Mouse (Mus musculus) heart, embryonic 10.5 days (tissue): Measurements from ENCODE around the gene Clic4. TPM values are rescaled to one million over a fixed set of nuclear protein-coding genes. Genes with fewer than 3 reads are reported as not detected.
A peak's percentile ranks its signal among the peaks of the same experiment; 100 is the strongest.

Source experiments
- DNase-seq: peaks from one replicate; pipeline ENCODE4 v3.0.0-alpha.2; 2017; ENCODE audit warnings: low spot score
- H3K27ac ChIP-seq: fragments of 300-500 bp; sonication (generic); 2 replicates; pipeline ENCODE4 v1.5.1; 2016; ENCODE audit warnings: mild to moderate bottlenecking
- H3K27me3 ChIP-seq: fragments of 300-500 bp; sonication (generic); 2 replicates; pipeline ENCODE4 v1.6.1; 2016; ENCODE audit warnings: mild to moderate bottlenecking; ENCODE audit not compliant: poor library complexity, insufficient read depth, severe bottlenecking
- H3K36me3 ChIP-seq: fragments of 300-500 bp; sonication (generic); 2 replicates; pipeline ENCODE4 v1.6.1; 2016; ENCODE audit warnings: mild to moderate bottlenecking, moderate library complexity
- H3K4me1 ChIP-seq: fragments of 300-500 bp; sonication (generic); 2 replicates; pipeline ENCODE4 v1.6.1; 2016; ENCODE audit warnings: mild to moderate bottlenecking
- H3K4me3 ChIP-seq: fragments of 300-500 bp; sonication (generic); 2 replicates; pipeline ENCODE4 v1.5.1; 2016; ENCODE audit warnings: mild to moderate bottlenecking, moderate library complexity
- H3K9me3 ChIP-seq: fragments of 300-500 bp; sonication (generic); 2 replicates; pipeline ENCODE4 v1.6.1; 2016; ENCODE audit warnings: mild to moderate bottlenecking, moderate library complexity
- WGBS: fragments of 180-500 bp; shearing (Covaris S2); methylation state at CpG from one replicate; pipeline ENCODE4 v1.1.7; 2016; 5-methylcytosine and 5-hydroxymethylcytosine counted together
- polyA plus RNA-seq: library from polyadenylated mRNA; unstranded; fragments of >200 nt; fragmentation: Nextera tagmentation; extraction: Ambion mirVana; gene quantifications from 2 replicates; pipeline ENCODE4 v1.2.1, GENCODE M21; 2016

The Clic4 gene
- polyA plus RNA-seq: 263 and 343 TPM in 2 replicates

- Histone ChIP-seq H3K36me3 (peaks cover 17% of the 10 kb centered on the region), H3K27me3 (no peaks in the 10 kb centered on the region), H3K4me1 (peaks cover 54% of the 10 kb centered on the region), H3K9me3 (no peaks in the 10 kb centered on the region), H3K27ac (peak within 1 kb of the TSS; percentile 99), H3K4me3 (peak within 1 kb of the TSS; percentile 96)
- WGBS: under 1% methylated on average over 64 of the region's 64 CpGs
- peak; percentile 100 for DNase-seq
Measured at GRCm38 (mm10) chr4:135272640-135273306, at the start of gene Clic4. TSS of gene Clic4 (minus strand) at chr4:135272814.

- Histone ChIP-seq H3K27me3 (no peaks in the 10 kb centered on the region), H3K36me3 (peaks cover 83% of the 10 kb centered on the region), H3K4me1 (peaks cover 21% of the 10 kb centered on the region), H3K9me3 (no peaks in the 10 kb centered on the region), H3K27ac (no peak overlapping the region), H3K4me3 (no peak overlapping the region)
- WGBS: 15% methylated on average over 2 of the region's 2 CpGs
- DNase-seq: peak; percentile 87
Measured at GRCm38 (mm10) chr4:135317966-135318365, 45.4 kb upstream of the Clic4 start.

GRCm38 (mm10) chr4:135317539-135317938 is 44.9 kb upstream of the Clic4 start:
- peaks cover 25% of the 10 kb centered on the region for H3K4me1 ChIP-seq
- H3K9me3 ChIP-seq: no peaks in the 10 kb centered on the region
- no peak for DNase-seq
- H3K27me3 ChIP-seq: no peaks in the 10 kb centered on the region
- 96% methylated on average over 4 of the region's 4 CpGs for WGBS
- H3K36me3 ChIP-seq: peaks cover 79% of the 10 kb centered on the region
- H3K4me3 ChIP-seq: no peak overlapping the region
- H3K27ac ChIP-seq: no peak overlapping the region

GRCm38 (mm10) chr4:135315287-135315686 is 42.7 kb upstream of the Clic4 start:
- 96% methylated on average over 9 of the region's 9 CpGs for WGBS
- no peak for DNase-seq

GRCm38 (mm10) chr4:135314419-135314832 is 41.8 kb upstream of the Clic4 start:
- Histone ChIP-seq H3K27me3 (no peaks in the 10 kb centered on the region), H3K4me1 (peaks cover 43% of the 10 kb centered on the region), H3K27ac (peak overlapping the region; percentile 91), H3K4me3 (peak overlapping the region; percentile 39), H3K9me3 (no peaks in the 10 kb centered on the region), H3K36me3 (peaks cover 48% of the 10 kb centered on the region)
- 31% methylated on average over 11 of the region's 11 CpGs for WGBS
- no peak for DNase-seq

More at GRCm38 (mm10) chr4:135315287-135315686, 42.7 kb upstream of the Clic4 start:
- H3K4me3 ChIP-seq: no peak overlapping the region
- no peak overlapping the region for H3K27ac ChIP-seq
- H3K9me3 ChIP-seq: no peaks in the 10 kb centered on the region
- H3K36me3 ChIP-seq: peaks cover 56% of the 10 kb centered on the region
- H3K27me3 ChIP-seq: no peaks in the 10 kb centered on the region
- H3K4me1 ChIP-seq: peaks cover 35% of the 10 kb centered on the region

- no peaks in the 10 kb centered on the region for H3K9me3 ChIP-seq
- 50% methylated on average over 9 of the region's 9 CpGs for WGBS
- peaks cover 41% of the 10 kb centered on the region for H3K36me3 ChIP-seq
- H3K27me3 ChIP-seq: no peaks in the 10 kb centered on the region
- peak overlapping the region; percentile 91 for H3K27ac ChIP-seq
- peaks cover 49% of the 10 kb centered on the region for H3K4me1 ChIP-seq
- no peak for DNase-seq
- H3K4me3 ChIP-seq: peak overlapping the region; percentile 39
Measured at GRCm38 (mm10) chr4:135313761-135314241, 41.2 kb upstream of the Clic4 start.

GRCm38 (mm10) chr4:135313111-135313691 is 40.6 kb upstream of the Clic4 start:
- Histone ChIP-seq H3K9me3 (no peaks in the 10 kb centered on the region), H3K4me1 (peaks cover 55% of the 10 kb centered on the region), H3K27ac (peak overlapping the region; percentile 91), H3K36me3 (peaks cover 36% of the 10 kb centered on the region), H3K4me3 (peak overlapping the region; percentile 39), H3K27me3 (no peaks in the 10 kb centered on the region)
- WGBS: 21% methylated on average over 17 of the region's 17 CpGs
- DNase-seq: peak; percentile 93

- H3K27ac ChIP-seq: peak overlapping the region; percentile 91
- no peak for DNase-seq
- WGBS: 21% methylated on average over 4 of the region's 4 CpGs
- peak overlapping the region; percentile 39 for H3K4me3 ChIP-seq
- no peaks in the 10 kb centered on the region for H3K9me3 ChIP-seq
- no peaks in the 10 kb centered on the region for H3K27me3 ChIP-seq
- peaks cover 35% of the 10 kb centered on the region for H3K36me3 ChIP-seq
- peaks cover 60% of the 10 kb centered on the region for H3K4me1 ChIP-seq
Measured at GRCm38 (mm10) chr4:135312706-135313105, 40.1 kb upstream of the Clic4 start.

GRCm38 (mm10) chr4:135310371-135310770 is 37.8 kb upstream of the Clic4 start:
- Histone ChIP-seq H3K4me3 (no peak overlapping the region), H3K27me3 (no peaks in the 10 kb centered on the region), H3K9me3 (no peaks in the 10 kb centered on the region), H3K4me1 (peaks cover 82% of the 10 kb centered on the region), H3K36me3 (peaks cover 12% of the 10 kb centered on the region), H3K27ac (peak overlapping the region; percentile 87; the same call in 1 of the 2 replicates)
- WGBS: 86% methylated on average over 8 of the region's 8 CpGs
- no peak for DNase-seq

GRCm38 (mm10) chr4:135309726-135310125 is 37.1 kb upstream of the Clic4 start:
- H3K4me3 ChIP-seq: no peak overlapping the region
- H3K9me3 ChIP-seq: no peaks in the 10 kb centered on the region
- 41% methylated on average over 5 of the region's 5 CpGs for WGBS
- no peaks in the 10 kb centered on the region for H3K27me3 ChIP-seq
- peaks cover 79% of the 10 kb centered on the region for H3K4me1 ChIP-seq
- peak overlapping the region; percentile 87 for H3K27ac ChIP-seq
- DNase-seq: no peak
- peaks cover 6% of the 10 kb centered on the region for H3K36me3 ChIP-seq

GRCm38 (mm10) chr4:135309112-135309659 is 36.6 kb upstream of the Clic4 start:
- Histone ChIP-seq H3K27me3 (no peaks in the 10 kb centered on the region), H3K4me1 (peaks cover 74% of the 10 kb centered on the region), H3K27ac (peak overlapping the region; percentile 87), H3K9me3 (no peaks in the 10 kb centered on the region), H3K4me3 (no peak overlapping the region), H3K36me3 (peaks cover under 1% of the 10 kb centered on the region; the same call in 1 of the 2 replicates)
- no peak for DNase-seq
- 26% methylated on average over 9 of the region's 9 CpGs for whole genome bisulfite sequencing

GRCm38 (mm10) chr4:135306971-135307632 is 34.5 kb upstream of the Clic4 start:
- peak overlapping the region; percentile 87 for H3K27ac ChIP-seq

More at GRCm38 (mm10) chr4:135306971-135307632, 34.5 kb upstream of the Clic4 start:
- WGBS: 53% methylated on average over 17 of the region's 17 CpGs
- Histone ChIP-seq H3K9me3 (no peaks in the 10 kb centered on the region), H3K36me3 (no peaks in the 10 kb centered on the region), H3K4me1 (peaks cover 58% of the 10 kb centered on the region), H3K4me3 (peak overlapping the region; percentile 26; the same call in 1 of the 2 replicates), H3K27me3 (no peaks in the 10 kb centered on the region)
- DNase-seq: no peak
